Mouse (Mus musculus) limb, embryonic 14.5 days (tissue): ENCODE data around the gene Cd300lb. TPM values are rescaled to one million over a fixed set of nuclear protein-coding genes. Genes with fewer than 3 reads are reported as not detected.

Experiments
- ATAC-seq: fragments of 200-750 bp; cut with Nextera tagmentation; 2 replicates; pipeline ENCODE4 v1.8.0; 2017; ENCODE audit warnings: low read depth, moderate number of reproducible peaks, moderate TSS enrichment; ENCODE audit not compliant: low FRiP score
- DNase-seq: peaks from one replicate; pipeline ENCODE4 v3.0.0-alpha.2; 2015; ENCODE audit warnings: low spot score
- H3K27ac ChIP-seq: fragments of 300-500 bp; sonication (generic); replicated peaks from 2 replicates; pipeline ENCODE4 v1.5.1; 2014; ENCODE audit warnings: low read depth, mild to moderate bottlenecking, low read length, moderate library complexity, mixed read lengths
- H3K27me3 ChIP-seq: fragments of 300-500 bp; sonication (generic); 2 replicates; pipeline ENCODE4 v1.6.1; 2014; ENCODE audit warnings: low read length, mixed read lengths; ENCODE audit not compliant: control insufficient read depth, insufficient read depth
- H3K36me3 ChIP-seq: fragments of 300-500 bp; sonication (generic); 2 replicates; pipeline ENCODE4 v1.6.1; 2014; ENCODE audit warnings: mild to moderate bottlenecking, low read length, moderate library complexity, mixed read lengths; ENCODE audit not compliant: control insufficient read depth, insufficient read depth
- H3K4me1 ChIP-seq: fragments of 300-500 bp; sonication (generic); 2 replicates; pipeline ENCODE4 v1.6.1; 2014; ENCODE audit warnings: antibody characterized with exemption, low read length, mixed read lengths; ENCODE audit not compliant: control insufficient read depth, insufficient read depth
- H3K4me2 ChIP-seq: fragments of 300-500 bp; sonication (generic); replicated peaks from 2 replicates; pipeline ENCODE4 v1.6.1; 2014; ENCODE audit warnings: low read depth, mild to moderate bottlenecking, low read length, moderate library complexity; ENCODE audit not compliant: severe bottlenecking
- H3K4me3 ChIP-seq: fragments of 300-500 bp; sonication (generic); replicated peaks from 2 replicates; pipeline ENCODE4 v1.5.1; 2014; ENCODE audit warnings: low read length
- H3K9ac ChIP-seq: fragments of 300-500 bp; sonication (generic); 2 replicates; pipeline ENCODE4 v1.6.1; 2014; ENCODE audit warnings: mild to moderate bottlenecking, low read depth, low read length, moderate library complexity; ENCODE audit not compliant: severe bottlenecking
- H3K9me3 ChIP-seq: fragments of 300-500 bp; sonication (generic); 2 replicates; pipeline ENCODE4 v1.6.1; 2016; ENCODE audit warnings: low read length; ENCODE audit not compliant: control insufficient read depth
- POLR2A ChIP-seq: fragments of 200-500 bp; IDR thresholded peaks from 2 replicates; pipeline ENCODE4 v1.8.0; 2012; ENCODE audit warnings: inconsistent platforms, mild to moderate bottlenecking, moderate library complexity, borderline replicate concordance; ENCODE audit not compliant: insufficient read depth, insufficient read length; ENCODE audit errors: extremely low read depth
- WGBS: fragments of 180-500 bp; shearing (Covaris S2); extraction: QIAGEN DNeasy Blood & Tissue Kit; methylation state at CpG from one replicate; pipeline ENCODE4 v1.1.7; 2014; 5-methylcytosine and 5-hydroxymethylcytosine counted together
- polyA plus RNA-seq, 2 experiments: library from polyadenylated mRNA; depleted of rRNA in 1 of 2; stranded (reverse) in 1 of 2; unstranded in 1 of 2; fragments of >200 nt; fragmentation: Nextera tagmentation in 1 of 2; extraction: Ambion mirVana in 1 of 2; gene quantifications; 2 replicates each; pipeline versions ENCODE4 v1.2.1 to v1.2.3; 2012 to 2014

Gene Cd300lb
- polyA plus RNA-seq, 2 experiments: 0.32 to 0.33 TPM

DNA sequence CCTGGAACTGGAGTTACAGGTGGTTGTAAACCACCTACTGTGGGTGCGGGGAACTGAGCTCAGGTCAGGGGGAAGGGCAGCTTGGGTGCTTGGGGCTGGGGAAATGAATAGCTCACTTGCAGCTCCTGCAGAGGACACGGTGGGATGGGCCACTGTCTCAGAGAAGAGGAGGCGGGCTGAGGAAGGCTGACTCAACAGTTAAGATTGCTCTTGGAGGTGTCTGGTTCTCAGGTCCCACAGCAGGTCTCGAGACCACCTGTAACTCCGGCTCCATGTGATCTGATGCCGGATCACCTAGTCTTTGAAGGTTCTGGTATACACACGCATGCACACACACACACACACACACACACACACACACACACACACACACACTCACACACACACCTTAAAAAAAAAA is 58.0 kb downstream of the Cd300lb start:
- 0 out of 2 replicates have a peak overlapping the region, but pooled peaks have one; percentile 4 for H3K9ac ChIP-seq
- no peak for TF ChIP-seq POLR2A
- peaks cover 26% of the 10 kb centered on the region for H3K4me1 ChIP-seq
- H3K27ac ChIP-seq: no peak overlapping the region
- no peaks in the 10 kb centered on the region for H3K27me3 ChIP-seq
- no peak overlapping the region for H3K4me3 ChIP-seq
- peaks cover 9% of the 10 kb centered on the region for H3K36me3 ChIP-seq
- DNase-seq: no peak
- WGBS: 28% methylated on average over 7 of the region's 7 CpGs
- no peaks in the 10 kb centered on the region for H3K9me3 ChIP-seq
- no peak for ATAC-seq
- H3K4me2 ChIP-seq: no peak overlapping the region

DNA sequence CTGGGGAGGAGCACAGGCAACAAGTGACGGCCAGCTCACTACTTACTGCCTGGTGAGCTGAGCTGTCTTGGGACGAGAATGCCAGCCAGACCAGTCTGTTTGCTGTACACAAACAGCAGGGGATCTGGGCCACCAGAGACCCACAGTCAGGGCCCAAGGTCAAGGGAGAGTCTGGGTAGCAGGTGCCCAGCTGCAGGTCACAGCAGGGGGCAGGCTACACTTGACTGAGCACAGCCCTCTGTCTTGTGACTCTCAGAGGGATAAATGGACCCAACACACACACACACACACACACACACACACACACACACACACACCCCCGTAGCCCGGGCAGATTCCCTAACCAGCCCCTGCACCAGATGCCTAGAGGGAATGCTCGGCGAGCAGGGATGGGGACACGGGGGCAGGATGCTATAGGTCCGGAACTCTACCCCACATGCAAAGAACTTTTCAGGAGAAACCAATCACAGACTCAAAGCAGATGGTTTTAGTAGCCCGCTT is 58.8 kb downstream of the Cd300lb start:
- no peak for DNase-seq

DNA sequence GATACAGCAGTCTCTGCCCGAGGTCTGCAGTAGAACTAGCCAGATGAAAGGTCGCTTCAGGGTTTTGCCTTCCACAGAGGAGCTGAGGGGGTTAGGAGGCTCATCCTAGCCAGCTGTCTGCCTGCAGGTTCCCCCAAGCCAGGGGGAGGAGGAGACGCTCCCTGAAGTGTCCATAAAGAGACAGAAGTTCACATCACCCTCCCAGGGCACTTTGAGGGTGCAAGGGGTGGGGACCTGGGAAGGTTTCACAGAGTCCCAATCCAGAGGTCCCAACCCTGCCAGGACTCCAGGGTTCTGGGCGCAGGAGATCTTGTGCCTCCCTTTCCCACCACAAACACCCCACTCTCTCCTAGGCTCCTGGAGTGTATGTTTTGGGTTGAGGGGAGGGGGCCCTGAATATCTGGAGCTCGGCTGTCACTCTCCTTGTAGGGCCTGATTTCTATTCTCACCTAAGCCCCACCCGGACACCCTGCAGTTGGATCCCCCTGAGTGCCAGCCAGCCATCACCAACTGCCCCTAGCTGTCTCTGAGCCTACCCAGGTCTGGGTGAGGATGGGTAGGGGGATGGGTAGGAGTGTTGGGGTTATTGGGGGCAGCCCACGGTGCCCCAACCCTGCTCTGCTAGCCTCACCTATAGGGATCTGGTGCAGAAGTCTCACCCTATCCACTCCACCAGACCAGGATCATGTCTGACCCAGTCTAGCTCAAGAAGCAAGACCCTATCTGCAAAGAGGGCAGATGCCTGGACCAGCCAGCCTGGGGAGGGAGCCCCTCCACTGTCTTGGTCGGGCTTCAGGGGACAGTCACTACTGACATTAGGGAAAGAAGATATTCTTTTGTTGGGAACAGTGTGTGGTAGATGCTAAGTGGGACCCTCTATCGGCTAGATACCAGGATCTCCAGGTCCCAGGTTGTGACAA is 59.7 kb downstream of the Cd300lb start:
- WGBS: 55% methylated on average over 9 of the region's 9 CpGs
- Histone ChIP-seq H3K9ac (no peak overlapping the region), H3K9me3 (no peaks in the 10 kb centered on the region), H3K27ac (no peak overlapping the region), H3K4me3 (no peak overlapping the region), H3K4me1 (peaks cover 26% of the 10 kb centered on the region), H3K4me2 (no peak overlapping the region), H3K36me3 (peaks cover 25% of the 10 kb centered on the region), H3K27me3 (no peaks in the 10 kb centered on the region)
- no peak for DNase-seq
- no peak for TF ChIP-seq POLR2A
- ATAC-seq: 0 out of 2 replicates have a peak, but pooled peaks have one; percentile 5

More for the DNA sequence above, 58.8 kb downstream of the Cd300lb start:
- no peak overlapping the region for H3K4me2 ChIP-seq
- TF ChIP-seq POLR2A: no peak
- H3K4me3 ChIP-seq: no peak overlapping the region
- peaks cover 16% of the 10 kb centered on the region for H3K36me3 ChIP-seq
- H3K27me3 ChIP-seq: no peaks in the 10 kb centered on the region
- ATAC-seq: no peak
- peaks cover 26% of the 10 kb centered on the region for H3K4me1 ChIP-seq
- no peaks in the 10 kb centered on the region for H3K9me3 ChIP-seq
- H3K27ac ChIP-seq: no peak overlapping the region
- peak overlapping the region; percentile 4; the same call in 1 of the 2 replicates for H3K9ac ChIP-seq
- 7% methylated on average over 8 of the region's 9 CpGs for WGBS

DNA sequence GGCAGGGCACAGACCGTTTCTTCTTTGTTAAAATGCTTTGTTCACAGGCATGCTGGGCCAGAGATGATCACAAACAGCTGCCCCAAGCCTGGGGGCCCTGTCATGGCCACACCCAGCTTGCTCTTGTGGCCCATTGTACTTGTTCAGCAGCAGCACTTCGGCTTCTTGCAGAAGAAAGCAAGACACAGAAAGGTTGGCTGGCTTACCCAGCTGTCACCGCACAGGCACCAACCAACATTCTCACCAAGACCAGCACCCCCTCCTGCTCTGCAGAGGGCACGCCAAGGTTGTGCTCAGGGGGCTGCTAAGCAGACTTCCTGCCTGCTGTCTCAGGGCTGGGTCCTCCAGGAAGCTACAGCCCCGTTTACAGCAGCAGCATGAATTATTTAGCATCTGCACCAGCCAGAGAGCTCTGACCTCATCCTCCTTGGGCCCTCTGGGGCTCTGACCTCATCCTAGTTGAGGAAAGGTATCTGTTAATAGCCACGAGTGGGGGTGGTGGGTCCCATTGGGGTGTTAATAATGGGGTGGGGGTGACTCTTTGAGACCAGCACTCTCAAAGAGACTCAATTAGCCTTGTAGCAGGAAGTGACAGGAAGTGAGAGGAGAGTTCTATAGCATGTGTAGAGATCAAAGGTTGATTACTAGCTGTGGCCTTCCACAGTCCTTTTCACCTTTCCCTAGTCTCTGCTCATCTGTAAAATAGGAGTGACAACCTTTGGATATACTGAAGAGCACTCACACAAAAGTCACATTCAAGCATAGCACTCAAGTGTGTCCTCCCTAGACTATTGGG is 61.0 kb downstream of the Cd300lb start:
- H3K4me2 ChIP-seq: no peak overlapping the region
- no peaks in the 10 kb centered on the region for H3K27me3 ChIP-seq
- no peak for TF ChIP-seq POLR2A
- DNase-seq (no peak), ATAC-seq (0 out of 2 replicates have a peak, but pooled peaks have one; percentile 48)
- no peak overlapping the region for H3K4me3 ChIP-seq
- peaks cover 26% of the 10 kb centered on the region for H3K4me1 ChIP-seq
- 18% methylated on average over 6 of the region's 6 CpGs for WGBS
- H3K27ac ChIP-seq: peak overlapping the region; percentile 40
- H3K36me3 ChIP-seq: peaks cover 38% of the 10 kb centered on the region
- no peaks in the 10 kb centered on the region for H3K9me3 ChIP-seq
- no peak overlapping the region; the same call in 1 of the 2 replicates for H3K9ac ChIP-seq

Other genes with a start within 250 kb of the Cd300lb start
- gene Dnaic2, start 207.0 kb downstream of the Cd300lb start, polyA plus RNA-seq (2012; rRNA removed): 1.6 and 1.7 TPM in 2 replicates
- gene Dnaic2, start 207.0 kb downstream of the Cd300lb start, polyA plus RNA-seq (2014; fragmentation: Nextera tagmentation; extraction: Ambion mirVana): 0.55 and 0.86 TPM in 2 replicates
- 0.93 and 1.1 TPM in 2 replicates for gene Kif19a, start 169.0 kb downstream of the Cd300lb start, polyA plus RNA-seq (2012; rRNA removed)
- gene Kif19a, start 169.0 kb downstream of the Cd300lb start, polyA plus RNA-seq (2014; fragmentation: Nextera tagmentation; extraction: Ambion mirVana): 0.17 and 0.39 TPM in 2 replicates
- 2.7 and 3.2 TPM in 2 replicates for gene Btbd17, start 138.4 kb downstream of the Cd300lb start, polyA plus RNA-seq (2012; rRNA removed)
- gene Btbd17, start 138.4 kb downstream of the Cd300lb start, polyA plus RNA-seq (2014; fragmentation: Nextera tagmentation; extraction: Ambion mirVana): 1.00 and 1.4 TPM in 2 replicates
- 0.19 TPM in 1 of 2 replicates, not detected in the other for gene Gpr142, start 135.5 kb downstream of the Cd300lb start, polyA plus RNA-seq (2012; rRNA removed)
- gene Gpr142, start 135.5 kb downstream of the Cd300lb start, polyA plus RNA-seq (2014; fragmentation: Nextera tagmentation; extraction: Ambion mirVana): not detected in 2 replicates
- gene Gprc5c, start 83.2 kb downstream of the Cd300lb start, polyA plus RNA-seq (2012; rRNA removed): 34.1 and 48.8 TPM in 2 replicates
- 35.5 and 42.3 TPM in 2 replicates for gene Gprc5c, start 83.2 kb downstream of the Cd300lb start, polyA plus RNA-seq (2014; fragmentation: Nextera tagmentation; extraction: Ambion mirVana)
- 2.2 and 3.1 TPM in 2 replicates for gene Cd300a, start 44.3 kb downstream of the Cd300lb start, polyA plus RNA-seq (2012; rRNA removed)
- gene Cd300a, start 44.3 kb downstream of the Cd300lb start, polyA plus RNA-seq (2014; fragmentation: Nextera tagmentation; extraction: Ambion mirVana): 1.2 and 1.5 TPM in 2 replicates
- not detected in 2 replicates for gene Cd300c, start 34.8 kb upstream of the Cd300lb start, polyA plus RNA-seq (2012; rRNA removed)
- not detected in 2 replicates for gene Cd300c, start 34.8 kb upstream of the Cd300lb start, polyA plus RNA-seq (2014; fragmentation: Nextera tagmentation; extraction: Ambion mirVana)
- gene Cd300ld, start 55.5 kb upstream of the Cd300lb start, polyA plus RNA-seq (2012; rRNA removed): 0.13 and 0.22 TPM in 2 replicates
- 0.29 and 0.36 TPM in 2 replicates for gene Cd300ld, start 55.5 kb upstream of the Cd300lb start, polyA plus RNA-seq (2014; fragmentation: Nextera tagmentation; extraction: Ambion mirVana)
- 2.4 and 2.7 TPM in 2 replicates for gene Cd300c2, start 67.5 kb upstream of the Cd300lb start, polyA plus RNA-seq (2012; rRNA removed)
- gene Cd300c2, start 67.5 kb upstream of the Cd300lb start, polyA plus RNA-seq (2014; fragmentation: Nextera tagmentation; extraction: Ambion mirVana): 4.0 and 4.1 TPM in 2 replicates
- gene Cd300ld2, start 81.8 kb upstream of the Cd300lb start, polyA plus RNA-seq (2012; rRNA removed): 0.23 TPM in 1 of 2 replicates, not detected in the other
- not detected in 2 replicates for gene Cd300ld2, start 81.8 kb upstream of the Cd300lb start, polyA plus RNA-seq (2014; fragmentation: Nextera tagmentation; extraction: Ambion mirVana)
- 0.18 TPM in 1 of 2 replicates, not detected in the other for gene Cd300ld4, start 92.6 kb upstream of the Cd300lb start, polyA plus RNA-seq (2012; rRNA removed)
- gene Cd300ld4, start 92.6 kb upstream of the Cd300lb start, polyA plus RNA-seq (2014; fragmentation: Nextera tagmentation; extraction: Ambion mirVana): not detected in 2 replicates
- 0.24 and 0.48 TPM in 2 replicates for gene Cd300ld5, start 103.4 kb upstream of the Cd300lb start, polyA plus RNA-seq (2012; rRNA removed)
- not detected in 2 replicates for gene Cd300ld5, start 103.4 kb upstream of the Cd300lb start, polyA plus RNA-seq (2014; fragmentation: Nextera tagmentation; extraction: Ambion mirVana)
- gene Cd300ld3, start 114.0 kb upstream of the Cd300lb start, polyA plus RNA-seq (2012; rRNA removed): 0.37 and 0.65 TPM in 2 replicates
- gene Cd300ld3, start 114.0 kb upstream of the Cd300lb start, polyA plus RNA-seq (2014; fragmentation: Nextera tagmentation; extraction: Ambion mirVana): not detected in 2 replicates
- 0.10 and 0.15 TPM in 2 replicates for gene Cd300e, start 127.8 kb upstream of the Cd300lb start, polyA plus RNA-seq (2012; rRNA removed)
- 0.08 and 0.10 TPM in 2 replicates for gene Cd300e, start 127.8 kb upstream of the Cd300lb start, polyA plus RNA-seq (2014; fragmentation: Nextera tagmentation; extraction: Ambion mirVana)
- gene Rab37, start 157.0 kb upstream of the Cd300lb start, polyA plus RNA-seq (2012; rRNA removed): 1.5 and 1.7 TPM in 2 replicates
- 1.5 and 1.8 TPM in 2 replicates for gene Rab37, start 157.0 kb upstream of the Cd300lb start, polyA plus RNA-seq (2014; fragmentation: Nextera tagmentation; extraction: Ambion mirVana)
- 0.35 and 0.65 TPM in 2 replicates for gene Cd300lf, start 199.6 kb upstream of the Cd300lb start, polyA plus RNA-seq (2012; rRNA removed)
- 0.14 and 0.29 TPM in 2 replicates for gene Cd300lf, start 199.6 kb upstream of the Cd300lb start, polyA plus RNA-seq (2014; fragmentation: Nextera tagmentation; extraction: Ambion mirVana)
- gene Slc9a3r1, start 229.0 kb upstream of the Cd300lb start, polyA plus RNA-seq (2012; rRNA removed): 19.1 and 22.0 TPM in 2 replicates
- 29.9 and 33.7 TPM in 2 replicates for gene Slc9a3r1, start 229.0 kb upstream of the Cd300lb start, polyA plus RNA-seq (2014; fragmentation: Nextera tagmentation; extraction: Ambion mirVana)